Mouse (Mus musculus): ENCODE data around the gene Rbm8a. TPM values are rescaled to one million over a fixed set of nuclear protein-coding genes. Genes with fewer than 3 reads are reported as not detected.
A peak's percentile ranks its signal among the peaks of the same experiment; 100 is the strongest.
"Not testable (repeated sequence)": the region's sequence is repeated elsewhere in the genome, so short reads cannot be mapped to it uniquely, and the experiment has no call there.

Rbm8a gene
- total RNA-seq, 2 experiments from 2014 or later: 36.5 to 37.2 TPM

- DNase-seq: no peak
These were observed 27.0 kb upstream of the Rbm8a start for GRCm38 (mm10) chr3:96602704-96603084.

- peak in 1 of 2 experiments; percentile 38 for DNase-seq
These were observed 26.4 kb upstream of the Rbm8a start for GRCm38 (mm10) chr3:96603311-96603710.

- not testable (repeated sequence) for DNase-seq
These were observed 23.7 kb upstream of the Rbm8a start for GRCm38 (mm10) chr3:96606007-96606406.

- no peak for DNase-seq
These were observed 23.1 kb upstream of the Rbm8a start for GRCm38 (mm10) chr3:96606618-96607017.

- DNase-seq: no peak
These were observed 11.8 kb upstream of the Rbm8a start for GRCm38 (mm10) chr3:96617941-96618340.

- DNase-seq: no peak
These were observed 6.5 kb upstream of the Rbm8a start for GRCm38 (mm10) chr3:96623201-96623600.

- no peak for DNase-seq
These were observed 2.3 kb downstream of the Rbm8a start for GRCm38 (mm10) chr3:96632058-96632457.

GRCm38 (mm10) chr3:96634015-96634414 is 4.3 kb downstream of the Rbm8a start:
- DNase-seq: no peak

- peak; percentile 94 to 95 for DNase-seq
These were observed 5.5 kb downstream of the Rbm8a start, which contains the start of the genes Pex11b and Gm42957 for GRCm38 (mm10) chr3:96634928-96635879. Gene Pex11b (plus strand): TSS chr3:96635376. Gene Gm42957 (plus strand): TSS chr3:96635474.

- DNase-seq: no peak
These were observed 6.2 kb downstream of the Rbm8a start for GRCm38 (mm10) chr3:96635906-96636305.

- no peak for DNase-seq
These were observed 6.7 kb downstream of the Rbm8a start for GRCm38 (mm10) chr3:96636448-96636847.

GRCm38 (mm10) chr3:96639219-96639618 is 9.5 kb downstream of the Rbm8a start:
- peak; percentile 54 to 87 for DNase-seq

- DNase-seq: peak; percentile 44 to 61
These were observed 15.4 kb downstream of the Rbm8a start, which contains the start of gene Itga10 for GRCm38 (mm10) chr3:96645018-96645649. Gene Itga10 (plus strand): TSS chr3:96645584.

GRCm38 (mm10) chr3:96647365-96647764 is 17.6 kb downstream of the Rbm8a start:
- no peak for DNase-seq

- no peak for DNase-seq
These were observed 31.2 kb downstream of the Rbm8a start for GRCm38 (mm10) chr3:96660901-96661300.

GRCm38 (mm10) chr3:96662731-96663316 is 33.1 kb downstream of the Rbm8a start:
- peak in 1 of 2 experiments; percentile 21 for DNase-seq

- peak; percentile 81 to 94 for DNase-seq
These were observed 33.9 kb downstream of the Rbm8a start for GRCm38 (mm10) chr3:96663432-96664239.

- not testable (repeated sequence) for DNase-seq
These were observed 36.1 kb downstream of the Rbm8a start for GRCm38 (mm10) chr3:96665732-96666363.

GRCm38 (mm10) chr3:96666916-96667315 is 37.2 kb downstream of the Rbm8a start:
- no peak for DNase-seq

- DNase-seq: no peak
These were observed 37.6 kb downstream of the Rbm8a start for GRCm38 (mm10) chr3:96667316-96667715.

GRCm38 (mm10) chr3:96668424-96669067 is 38.8 kb downstream of the Rbm8a start:
- DNase-seq: no peak
